Mouse (Mus musculus): Measurements from ENCODE around the gene Snapc4.

The Snapc4 gene

DNA sequence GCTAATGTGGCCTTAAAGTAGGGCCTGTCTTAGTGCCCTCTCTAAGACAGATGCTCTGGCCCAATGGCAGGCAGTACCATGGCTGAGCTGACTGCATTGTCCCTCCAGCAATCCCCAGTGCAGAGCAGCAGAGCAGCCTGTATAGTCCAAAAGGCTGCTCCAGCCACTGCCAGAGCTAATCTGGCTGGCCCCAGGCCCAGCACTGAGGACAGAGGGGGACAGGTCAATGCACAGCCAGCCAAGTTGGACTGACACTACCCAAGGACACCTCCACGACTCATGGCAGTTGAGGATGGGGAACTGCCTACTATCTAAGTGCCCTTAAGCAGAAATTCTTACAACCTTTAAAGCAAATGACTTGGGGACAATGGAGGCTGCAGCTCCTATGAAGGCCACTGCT is 11.9 kb downstream of the Snapc4 start:
- no peak for DNase-seq

DNA sequence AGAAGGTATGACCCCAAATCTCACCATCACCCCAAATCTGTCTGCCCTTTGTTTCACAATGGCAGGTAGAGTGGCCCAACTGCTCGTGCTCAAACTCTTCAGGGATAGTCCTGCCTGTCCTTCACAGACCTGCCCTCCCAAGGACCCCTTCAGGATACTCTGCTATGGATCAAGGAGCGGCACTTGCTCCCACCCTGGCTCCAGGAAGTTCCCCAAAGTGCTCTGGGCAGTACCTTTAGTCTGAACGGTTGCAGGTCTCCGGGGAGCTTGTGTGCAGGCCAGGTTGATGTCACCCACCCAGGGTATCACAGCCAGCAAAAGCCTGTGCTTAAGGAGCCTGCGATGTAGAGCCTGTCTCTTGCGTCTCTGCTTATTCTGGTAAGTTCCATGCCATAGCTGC is 12.5 kb downstream of the Snapc4 start:
- DNase-seq = no peak

DNA sequence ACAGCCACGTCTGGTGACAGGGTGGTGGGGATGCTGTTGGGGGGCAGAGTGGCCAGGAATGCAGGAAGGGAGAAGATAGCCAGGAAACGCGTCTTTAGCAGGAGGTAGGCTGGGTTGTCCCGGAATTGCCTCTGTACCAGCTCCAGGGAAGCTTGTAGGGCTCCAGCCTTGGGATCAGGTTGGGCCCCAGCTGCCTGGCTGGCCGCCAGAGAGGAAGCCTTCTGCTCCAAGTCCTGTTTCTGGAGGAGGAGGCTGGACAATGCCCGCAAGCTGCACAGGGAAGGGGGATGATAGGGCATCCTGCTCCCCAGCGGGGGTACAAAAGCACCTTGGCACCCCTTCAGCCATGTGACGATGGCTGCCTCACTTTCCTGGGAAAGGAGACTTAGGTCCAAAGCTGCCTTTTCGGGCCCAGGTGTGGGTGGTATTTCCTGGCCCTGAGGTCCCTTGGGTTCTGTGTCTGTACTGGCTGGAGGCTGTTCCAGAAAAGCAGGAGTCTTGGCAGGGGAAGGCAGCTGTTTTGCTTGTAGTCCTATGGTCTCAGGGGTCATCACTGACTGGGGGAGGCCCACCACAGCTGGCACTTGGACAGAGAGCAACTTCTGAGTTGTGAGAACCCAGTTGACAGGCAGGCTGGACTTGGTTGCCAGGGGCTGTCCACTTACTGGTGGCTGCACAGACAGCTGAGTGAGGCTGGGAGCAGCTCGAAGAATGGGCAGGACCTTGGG is 15.6 kb downstream of the Snapc4 start:
- DNase-seq = no peak

DNA sequence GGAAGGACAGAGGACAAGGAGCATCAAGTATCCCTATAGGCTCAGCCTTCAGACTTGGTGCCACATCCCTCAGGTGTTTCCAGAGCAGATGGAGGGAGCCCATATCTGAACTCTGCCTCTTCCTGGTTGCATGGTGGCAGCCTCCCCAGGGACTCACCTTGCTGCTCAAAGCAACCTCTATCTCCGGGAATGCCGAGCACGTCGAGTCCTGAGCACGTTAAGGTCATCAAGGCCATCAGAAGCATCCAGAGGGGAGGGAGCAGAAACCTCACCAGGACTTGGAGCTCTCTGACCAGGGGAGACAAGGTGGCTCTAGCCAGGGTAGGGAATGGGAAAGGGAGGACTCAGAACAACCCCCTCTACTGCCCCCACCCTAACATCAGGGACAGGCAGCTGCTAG is 17.0 kb downstream of the Snapc4 start:
- no peak for DNase-seq

DNA sequence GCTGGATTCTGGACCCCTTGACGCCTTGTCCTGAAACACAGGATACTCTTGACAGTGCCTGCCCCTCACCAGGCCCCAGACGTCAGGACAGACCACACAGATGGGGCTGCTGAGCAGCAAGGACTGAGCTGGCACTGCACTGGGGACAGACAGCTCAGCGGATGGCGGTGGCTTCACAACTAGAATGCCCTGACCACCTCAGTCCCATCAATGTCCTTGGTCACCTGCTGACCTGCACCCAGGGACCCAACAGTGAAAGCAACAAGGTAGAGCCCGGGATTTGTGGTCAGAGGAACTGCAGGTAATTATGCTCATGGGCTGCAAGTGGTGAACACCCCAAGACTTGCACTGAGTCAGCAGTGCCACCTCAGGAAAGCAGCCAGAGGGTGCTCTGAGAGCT is 17.5 kb downstream of the Snapc4 start:
- DNase-seq = no peak

DNA sequence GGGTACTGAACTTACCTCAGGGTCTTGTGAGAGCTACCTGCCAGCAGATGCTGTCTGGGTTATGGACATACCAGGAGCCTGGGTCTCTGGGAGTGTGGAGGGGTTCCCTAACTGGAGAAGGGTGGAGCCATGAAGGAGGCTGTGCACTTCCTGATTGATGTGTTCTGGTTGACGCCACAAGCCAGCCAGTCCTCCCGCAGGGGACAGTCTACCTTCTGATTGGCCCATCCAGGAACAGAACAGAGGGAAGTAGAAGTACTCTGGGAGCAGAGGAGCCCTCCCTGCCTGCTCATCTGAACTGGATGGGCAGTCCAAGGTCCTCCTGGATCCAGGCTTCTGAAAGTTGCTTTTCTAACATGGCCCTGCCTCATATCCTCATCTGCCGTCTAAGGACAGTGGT is 19.7 kb downstream of the Snapc4 start, which contains the start of gene Card9:
Card9 (minus strand) TSS at position 147 of the 400 bp plus-strand sequence.
- peak; percentile 31 for DNase-seq

DNA sequence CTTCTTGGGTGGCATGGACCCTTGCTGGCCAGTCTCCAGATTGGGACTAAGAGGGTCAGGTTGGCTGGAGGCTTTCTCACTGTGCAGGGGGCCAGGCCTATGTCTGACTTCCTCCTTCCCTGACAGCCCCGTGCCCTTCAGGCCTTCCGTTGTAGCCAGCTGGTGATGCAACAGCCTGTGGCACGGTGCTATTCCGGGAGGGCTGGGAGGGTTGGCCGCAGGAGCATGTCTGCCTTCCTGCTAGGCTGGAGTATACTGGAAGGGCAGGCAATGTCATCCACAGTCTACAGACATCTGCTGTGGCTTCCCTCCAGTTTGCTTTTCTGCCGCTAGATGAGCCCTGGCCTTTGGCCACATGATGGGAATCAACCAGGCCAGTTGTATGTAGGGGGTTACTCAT is 20.5 kb downstream of the Snapc4 start:
- DNase-seq = peak; percentile 36

DNA sequence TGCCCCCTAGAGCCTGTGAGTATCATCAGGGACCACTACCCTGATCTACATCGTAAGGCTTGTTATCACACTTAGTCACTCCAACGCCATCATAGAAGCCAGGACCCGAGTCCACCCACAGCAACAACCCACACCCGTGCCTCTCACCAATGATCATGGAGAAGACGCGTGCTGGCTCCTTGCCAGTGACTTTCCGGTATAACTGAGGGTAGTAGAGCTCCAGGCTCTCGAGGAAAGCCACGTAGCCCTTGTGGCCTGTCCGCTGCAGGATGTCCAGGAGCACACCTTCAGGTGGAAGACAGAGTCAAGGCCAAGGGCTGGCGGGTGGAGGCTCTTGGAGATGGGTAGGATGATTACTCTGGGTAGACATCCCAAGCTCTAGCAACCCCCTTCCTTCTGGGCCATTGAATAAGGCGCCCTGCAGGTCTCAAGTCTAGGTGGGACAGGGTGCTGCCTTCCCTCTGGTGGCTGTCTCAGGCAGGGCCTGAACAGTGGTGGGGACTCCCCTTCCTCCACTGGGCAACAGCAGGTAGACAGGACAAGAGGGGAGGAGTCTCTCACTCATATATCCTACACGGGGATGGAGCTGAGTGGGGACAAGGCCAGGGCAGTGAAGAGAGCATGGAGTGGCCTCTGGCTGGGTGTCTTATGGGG is 21.7 kb downstream of the Snapc4 start:
- DNase-seq = no peak

DNA sequence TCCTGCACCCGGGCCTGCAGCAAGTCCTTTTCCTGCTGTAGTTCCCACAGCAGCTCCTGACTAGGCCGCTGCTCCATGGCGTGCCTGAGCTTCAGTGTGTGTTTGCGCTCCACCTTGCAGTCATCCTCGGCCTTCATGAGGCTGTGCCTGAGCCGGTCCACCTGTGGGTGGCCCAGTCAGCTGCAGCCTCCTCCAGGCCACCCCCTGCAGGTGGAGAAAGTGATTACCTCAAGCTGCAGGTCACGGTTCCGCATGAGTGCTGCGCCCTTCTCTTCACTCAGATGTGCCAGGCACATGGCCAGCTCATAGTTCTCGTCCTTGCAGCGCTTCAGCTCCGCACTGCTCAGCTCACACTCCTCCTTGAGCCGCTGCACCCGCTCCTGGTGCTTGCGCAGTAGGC is 23.0 kb downstream of the Snapc4 start:
- no peak for DNase-seq

DNA sequence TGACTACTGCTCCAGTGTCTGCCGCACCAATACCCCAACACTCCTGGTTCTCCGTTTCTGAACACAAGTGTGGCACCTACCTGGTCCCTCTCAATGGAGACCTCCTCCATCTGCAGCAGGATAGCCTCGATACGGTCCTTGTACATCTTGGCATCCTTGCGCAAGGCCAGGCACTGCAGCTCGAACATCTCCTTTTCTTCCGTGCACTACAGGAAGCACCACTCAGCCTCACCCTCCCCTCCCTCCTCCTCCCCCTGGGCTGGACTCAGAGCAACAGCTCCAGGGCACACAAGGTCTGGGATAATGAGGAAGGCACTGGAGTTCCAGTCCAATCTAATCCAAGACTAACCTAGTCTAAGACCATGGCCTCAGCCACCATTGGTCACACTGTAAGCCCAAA is 23.8 kb downstream of the Snapc4 start:
- DNase-seq = no peak

DNA sequence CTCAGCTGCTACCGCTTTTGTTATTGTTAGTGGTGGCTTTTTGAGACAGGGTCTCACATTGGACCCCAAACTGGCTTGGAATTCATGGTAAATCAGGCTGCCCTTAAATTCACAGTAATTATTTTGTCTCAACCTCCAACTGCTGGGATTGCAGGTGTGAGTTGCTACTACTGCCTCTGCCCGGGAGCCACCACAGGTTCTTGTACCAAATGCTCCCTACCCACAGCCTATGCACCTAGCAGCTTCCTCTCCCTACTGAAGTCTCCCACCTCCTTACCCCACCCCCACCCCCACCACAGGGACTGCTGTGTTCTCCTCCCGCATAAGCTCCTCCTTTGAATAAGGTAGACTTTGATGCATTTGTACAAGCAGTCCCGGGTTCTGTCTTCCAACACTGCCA is 24.2 kb downstream of the Snapc4 start:
- no peak for DNase-seq

DNA sequence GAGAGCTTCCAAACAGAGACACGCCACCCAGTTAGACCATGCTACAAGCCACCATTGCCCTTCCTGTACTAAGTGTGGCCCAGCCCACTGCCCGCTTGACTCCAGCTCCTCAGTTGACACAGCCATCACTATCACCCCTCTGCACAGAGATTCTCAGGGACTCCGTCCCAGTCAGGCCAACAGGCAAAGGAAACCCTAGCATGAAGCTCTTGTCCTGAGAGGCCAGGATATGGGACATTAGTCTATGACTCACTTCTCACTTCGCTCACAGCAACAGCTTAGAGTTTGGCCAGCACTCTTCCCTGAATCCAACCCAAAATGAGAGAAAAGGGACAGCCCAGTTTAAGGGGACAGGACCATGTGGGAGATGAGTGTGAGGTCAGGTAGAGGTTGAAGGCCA is 26.1 kb downstream of the Snapc4 start:
- DNase-seq = no peak

DNA sequence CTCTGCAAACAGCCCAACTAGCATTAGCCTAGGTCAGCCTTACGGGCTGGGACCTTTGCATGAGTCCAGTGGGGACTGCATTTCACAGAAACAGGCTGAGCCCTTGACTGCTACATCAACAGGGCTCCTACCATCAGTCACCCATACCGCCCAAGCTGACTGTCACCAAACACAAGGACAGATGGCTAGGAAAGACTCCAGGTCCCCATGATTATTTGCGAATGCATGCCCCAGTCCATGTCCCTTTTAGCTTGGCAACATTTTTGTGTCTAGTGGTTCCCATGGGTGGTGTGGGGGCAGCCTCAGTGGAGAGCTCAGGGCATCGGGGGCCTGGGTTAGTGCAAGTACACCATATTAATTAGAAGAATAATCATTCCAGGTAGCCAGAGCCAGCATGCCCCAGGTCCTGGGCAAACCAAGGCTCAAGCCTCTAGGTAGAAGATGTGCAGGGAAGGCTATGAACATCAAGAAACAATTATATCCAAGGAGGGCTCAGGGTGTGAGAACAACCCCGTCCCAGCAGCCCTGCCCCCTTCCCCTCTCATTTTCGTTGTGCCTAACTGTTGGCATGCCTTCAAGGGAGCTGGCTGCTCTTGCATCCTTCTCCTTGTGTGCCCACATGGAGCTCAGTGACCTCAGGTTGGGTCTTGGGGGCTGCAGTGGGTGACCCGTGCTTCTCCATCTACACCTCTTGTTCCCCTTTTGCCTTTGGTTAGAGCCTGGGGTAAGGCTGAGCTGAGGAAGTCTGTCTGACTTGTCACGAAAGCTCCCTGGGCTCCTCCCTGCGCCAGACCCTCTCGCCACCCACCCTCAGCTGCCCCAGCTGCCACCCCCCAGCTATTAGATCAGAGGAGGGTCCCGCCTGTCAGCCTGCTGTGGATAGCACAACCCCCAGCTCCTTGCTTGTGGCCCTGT is 27.1 kb downstream of the Snapc4 start:
- DNase-seq = no peak

DNA sequence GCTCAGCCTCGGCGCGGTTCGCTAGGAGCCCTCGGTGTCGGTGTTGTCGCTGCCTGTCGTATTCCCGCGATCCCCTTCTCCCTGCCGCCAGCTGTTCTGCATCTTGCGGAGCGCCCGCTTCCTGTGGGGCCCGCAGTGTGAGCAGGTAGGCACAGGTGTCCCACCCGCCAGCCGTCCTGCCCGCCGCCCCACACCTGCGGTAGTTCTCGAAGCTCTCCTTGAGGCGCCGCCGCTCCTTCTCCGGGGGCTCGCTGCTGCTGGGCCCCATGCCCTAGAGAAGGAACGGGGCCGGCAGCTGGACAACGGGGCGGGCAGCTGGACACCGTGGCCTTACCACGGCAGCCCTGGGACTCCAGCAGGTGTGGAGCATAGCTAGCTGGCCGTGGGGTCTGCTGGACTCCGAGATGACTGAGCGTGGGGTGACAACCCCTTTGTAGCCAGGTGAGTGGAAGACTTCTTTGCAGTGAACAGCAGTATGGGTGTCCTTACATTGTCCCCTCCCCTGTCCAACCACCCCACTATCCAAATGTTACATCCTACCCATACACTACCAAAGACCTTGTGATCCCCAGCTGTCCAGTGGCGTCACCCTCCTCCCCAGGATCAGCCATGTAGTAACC is 28.1 kb downstream of the Snapc4 start:
- no peak for DNase-seq

DNA sequence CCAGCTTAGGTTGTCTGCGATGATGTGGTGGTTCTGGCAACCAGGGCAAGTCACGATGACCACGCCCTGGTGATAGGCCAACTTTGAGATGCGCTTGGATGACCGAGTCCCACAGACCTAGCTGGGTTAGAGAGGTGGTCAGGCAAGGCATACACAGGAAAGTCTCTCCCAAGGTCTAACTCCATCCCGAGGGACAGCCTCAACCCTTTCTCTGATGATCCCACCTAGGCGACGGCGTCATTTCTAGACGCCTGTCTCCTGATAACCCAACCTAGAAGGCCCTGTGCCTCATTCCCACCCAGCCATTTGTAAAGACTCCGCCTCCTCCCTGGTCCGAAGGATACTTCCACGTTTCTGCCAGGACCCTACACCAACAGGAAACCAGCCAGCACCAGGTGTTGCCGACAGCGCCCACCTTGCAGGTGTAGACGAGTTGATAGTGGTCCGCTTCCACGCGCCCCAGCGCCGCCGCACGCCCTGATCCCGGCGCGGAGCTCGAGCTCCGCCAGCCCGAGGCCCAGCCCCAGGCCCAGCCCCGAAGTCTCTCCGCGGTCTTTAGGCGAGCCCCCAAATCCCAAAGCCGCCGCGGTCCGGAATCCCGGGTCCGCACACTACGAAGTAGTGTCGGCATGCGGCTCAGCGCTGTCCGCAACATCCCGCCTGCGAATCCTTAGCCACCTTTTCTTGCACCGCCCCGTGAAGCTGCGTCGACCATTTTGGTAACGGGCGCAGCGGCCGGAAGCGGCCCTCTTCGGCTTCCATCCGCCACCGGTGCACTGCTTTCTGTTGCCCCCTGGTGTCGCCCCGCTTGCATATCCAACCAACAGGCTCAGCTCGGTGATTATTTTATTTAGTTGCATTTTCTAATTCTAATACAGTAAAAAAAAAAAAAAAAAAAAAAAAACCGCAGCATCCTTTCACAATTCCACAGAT is 28.8 kb downstream of the Snapc4 start, which contains the start of gene Dnlz:
Dnlz (minus strand) TSS at position 753 of the 933 bp plus-strand sequence.
- peak; percentile 91 for DNase-seq

DNA sequence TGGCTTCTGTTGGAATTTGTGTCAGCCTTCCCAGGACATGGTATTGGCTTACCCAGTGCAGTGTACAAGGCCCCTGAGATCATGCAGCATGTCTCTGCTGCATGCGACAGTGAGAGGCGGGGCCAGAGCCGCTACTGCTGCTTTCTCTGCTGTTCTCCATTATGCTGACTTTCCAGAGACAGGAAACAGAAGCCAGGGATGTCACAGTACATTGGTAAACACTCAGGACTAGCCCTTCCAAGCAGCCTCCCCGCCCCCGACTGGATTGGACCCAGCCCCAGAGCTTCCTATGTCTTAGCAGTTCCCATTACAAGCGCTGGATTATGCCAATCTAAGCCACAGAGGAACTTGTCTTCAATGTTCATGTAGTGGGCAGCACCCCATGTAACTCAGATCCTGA is 32.2 kb downstream of the Snapc4 start:
- DNase-seq = peak; percentile 31

DNA sequence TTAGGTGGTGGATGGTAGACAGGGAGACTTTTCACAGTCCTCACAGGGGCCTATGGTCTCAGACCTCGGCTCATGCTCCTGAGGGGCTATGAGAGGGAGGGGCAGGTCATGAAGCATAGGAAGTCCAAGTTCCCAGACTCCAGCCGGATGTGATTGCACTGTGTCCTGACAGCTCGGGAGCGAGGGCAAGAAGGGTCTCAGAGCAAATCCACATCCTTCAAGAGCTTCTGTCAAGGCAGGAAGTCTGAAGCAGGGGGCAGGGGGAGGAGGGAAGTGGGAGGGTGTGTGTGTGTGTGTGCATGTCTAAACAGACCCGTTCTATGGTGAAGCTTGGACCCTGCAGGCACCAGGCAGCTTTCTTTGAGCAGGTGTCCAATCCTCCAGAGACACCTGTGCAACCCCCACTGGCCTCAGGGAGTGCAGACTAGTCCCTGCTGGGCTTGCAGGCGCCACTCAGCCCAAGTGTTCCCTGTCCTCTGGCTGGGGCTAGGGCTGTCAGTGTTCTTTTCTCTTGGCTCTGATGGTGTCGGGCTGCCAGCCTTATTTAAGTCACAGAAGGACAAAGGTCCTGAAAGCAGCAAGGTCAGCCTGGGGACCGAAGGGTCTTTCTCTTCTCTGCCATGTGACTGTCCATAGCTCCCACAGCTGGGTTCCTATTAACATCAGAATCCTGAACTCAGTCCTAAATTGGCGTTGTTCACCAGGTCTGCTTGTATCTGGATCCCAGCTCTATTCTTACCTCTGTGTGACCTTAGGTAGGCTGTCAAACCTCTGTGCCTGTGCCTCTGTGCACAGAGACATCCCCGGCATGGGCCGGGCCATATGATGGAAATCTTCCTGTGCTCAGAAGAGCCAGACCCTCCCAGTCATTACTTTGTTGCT is 37.6 kb downstream of the Snapc4 start:
- DNase-seq = peak; percentile 27

DNA sequence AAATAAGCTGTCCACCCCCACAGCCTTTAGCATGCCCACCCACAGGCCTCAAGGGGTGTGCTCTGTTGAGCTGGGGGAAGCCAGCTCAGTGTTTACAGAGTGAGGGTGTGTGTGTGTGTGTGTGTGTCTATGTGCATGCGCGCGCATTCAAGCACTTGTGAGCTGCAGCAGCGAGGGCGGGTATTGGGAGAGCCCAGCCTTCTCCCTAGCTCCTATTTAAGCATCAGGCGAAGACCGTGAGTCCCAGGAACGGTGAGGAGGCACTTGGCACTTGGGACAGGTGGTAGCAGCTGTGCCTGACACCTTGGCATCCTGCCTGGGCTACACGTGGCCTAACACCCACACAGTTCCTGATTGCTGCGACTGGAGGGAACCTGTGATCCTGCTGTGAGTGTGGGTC is 38.4 kb downstream of the Snapc4 start:
- peak; percentile 29 for DNase-seq

DNA sequence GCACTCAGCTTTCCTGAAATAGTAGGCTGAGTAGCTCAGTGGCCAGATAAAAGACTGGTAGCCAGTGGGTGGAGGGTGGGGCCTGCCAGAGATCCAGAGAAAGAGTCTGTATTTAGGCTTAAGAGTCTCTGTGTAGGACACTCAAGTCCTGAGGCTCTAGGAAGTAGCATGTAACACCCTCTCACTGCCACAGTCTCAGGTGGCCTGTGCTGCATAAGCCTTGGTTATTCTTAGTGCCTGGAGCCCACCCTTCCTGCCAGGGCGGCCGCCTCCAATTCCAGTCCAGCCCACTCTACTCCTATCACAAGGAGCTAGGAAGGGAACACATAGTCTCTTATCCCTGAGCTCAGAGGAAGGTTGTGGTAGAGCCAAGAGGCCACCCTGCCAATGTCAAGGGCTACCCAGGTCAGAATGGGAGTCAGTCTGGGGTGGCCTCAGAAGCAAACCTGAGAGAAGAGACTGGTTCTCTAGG is 38.9 kb downstream of the Snapc4 start:
- no peak for DNase-seq

DNA sequence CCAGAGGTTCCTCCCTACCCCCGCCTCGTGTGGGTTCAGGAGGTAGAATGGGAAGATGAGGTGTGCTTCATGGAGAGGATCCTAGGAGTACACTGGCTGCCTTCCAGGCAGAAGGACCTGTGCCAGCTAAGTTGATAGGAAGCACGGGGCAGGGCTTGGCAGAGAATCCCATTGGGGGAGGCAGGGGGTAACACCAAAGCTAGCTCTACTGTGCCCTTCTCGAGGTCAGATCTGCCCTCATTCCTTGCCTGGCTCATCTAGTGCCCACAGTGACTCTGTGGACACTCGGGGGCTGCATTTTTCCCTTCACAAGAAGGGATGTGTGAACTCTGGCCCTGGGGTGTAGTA is 41.3 kb downstream of the Snapc4 start:
- DNase-seq = no peak

Measured in liver (tissue).